Mouse (Mus musculus): Measurements from ENCODE around the gene Sec61b. TPM values are rescaled to one million over a fixed set of nuclear protein-coding genes. Genes with fewer than 3 reads are reported as not detected.

Gene Sec61b
- total and polyA plus RNA-seq, 3 experiments, result 286 to 583 (median 548) TPM

DNA sequence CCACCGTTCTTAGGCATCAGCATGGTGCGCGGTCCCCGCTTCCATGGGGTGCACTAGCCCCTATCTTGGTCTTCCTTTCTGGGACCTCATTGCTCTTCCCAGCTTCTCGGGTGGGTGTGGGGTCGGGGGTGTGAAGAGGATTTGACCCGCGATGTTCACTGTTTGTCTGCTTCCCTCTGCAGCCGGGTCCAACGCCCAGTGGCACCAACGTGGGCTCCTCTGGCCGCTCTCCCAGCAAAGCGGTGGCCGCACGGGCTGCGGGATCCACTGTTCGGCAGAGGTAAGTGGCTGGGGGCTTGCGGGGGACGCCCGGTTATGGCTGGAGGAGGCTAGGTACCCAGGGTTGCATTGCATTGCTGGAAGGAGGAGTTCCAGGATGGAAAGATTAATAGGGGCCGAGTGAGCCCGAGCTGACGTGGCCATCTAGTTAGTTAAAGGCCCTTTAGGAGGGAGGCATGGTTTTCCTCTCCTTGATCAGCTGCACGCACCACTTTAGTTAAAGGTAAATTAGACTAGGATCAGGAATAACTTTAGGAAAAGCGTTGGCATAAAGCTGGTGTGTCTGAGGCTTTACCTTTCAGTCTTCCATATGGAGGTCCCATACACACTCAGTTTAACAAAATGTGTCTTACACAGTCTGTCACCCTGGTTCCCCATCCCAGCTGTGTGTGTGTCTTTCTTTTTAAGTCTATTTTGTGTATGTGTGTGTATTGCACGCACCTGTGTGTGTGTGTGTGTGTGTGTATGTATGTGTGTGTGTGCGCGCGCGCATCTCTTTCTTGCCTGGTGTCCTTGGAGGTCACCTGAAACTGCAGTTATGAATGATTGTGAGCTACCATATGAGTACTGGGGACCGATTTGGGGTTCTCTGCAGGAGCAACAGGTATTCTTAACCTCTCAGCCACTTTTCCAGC, 529 bp downstream of the Sec61b start:
- Histone ChIP-seq H3K27me3 (replicated peaks) (no peaks in the 10 kb centered on the region), H3K4me3 (replicated peaks in 1 of 3; ENCODE audit: low read depth in 2 of 3, low read length in 2 of 3, poor library complexity in 1 of 3) (peak overlapping the region; percentile 87 to 99 (median 97)), H3K9ac (ENCODE audit: insufficient read depth, low read depth) (peak overlapping the region; percentile 75), H3K4me2 (ENCODE audit: insufficient read depth, low read depth, poor library complexity, severe bottlenecking) (peak overlapping the region; percentile 88), H3K4me1 (ENCODE audit: control insufficient read depth in 1 of 2, insufficient read depth in 2 of 2) (peaks cover 6 to 42% of the 10 kb centered on the region in 2 experiments), H3K9me3 (replicated peaks; ENCODE audit: low read length) (no peaks in the 10 kb centered on the region), H3K36me3 (replicated peaks in 1 of 2; ENCODE audit: control insufficient read depth in 1 of 2, insufficient read depth in 1 of 2, low read length in 1 of 2) (peaks cover 51 to 65% of the 10 kb centered on the region in 2 experiments), H3K79me2 (replicated peaks; ENCODE audit: control insufficient read depth, extremely low read depth, insufficient read depth, poor library complexity, severe bottlenecking) (peaks cover 47% of the 10 kb centered on the region), H3K27ac (ENCODE audit: insufficient read depth, low read depth) (peak overlapping the region; percentile 50)
- peak; percentile 16 for TF ChIP-seq MXI1 (IDR thresholded peaks at IDR 0.05; ENCODE audit: low read depth, low read length)
- 0 out of 2 replicates have a peak, but pooled peaks have one; percentile 3 for TF ChIP-seq SIN3A (IDR thresholded peaks at IDR 0.05; ENCODE audit: low read length)
- peak; percentile 63 for TF ChIP-seq NRF1 (IDR thresholded peaks at IDR 0.05; ENCODE audit: low read depth, low read length)
- TF ChIP-seq TCF12 (IDR thresholded peaks at IDR 0.05; ENCODE audit: low read depth, low read length), result no peak; the same call in 1 of the 2 replicates
- no peak for TF ChIP-seq BHLHE40 (IDR thresholded peaks at IDR 0.05; ENCODE audit: low read depth, low read length)
- DNase-seq (ENCODE audit: extremely low read depth), result peak; percentile 33
- in situ Hi-C loops (cut with MboI; ENCODE audit: low pct_ligation_motif_present, low pct_unique_long_range_greater_than_20kb, low sequenced_read_pairs) (no loop called here), dilution Hi-C loops (cut with MboI; ENCODE audit: extremely low pct_ligation_motif_present, extremely low pct_unique_long_range_greater_than_20kb, low sequenced_read_pairs) (no loop called here)

DNA sequence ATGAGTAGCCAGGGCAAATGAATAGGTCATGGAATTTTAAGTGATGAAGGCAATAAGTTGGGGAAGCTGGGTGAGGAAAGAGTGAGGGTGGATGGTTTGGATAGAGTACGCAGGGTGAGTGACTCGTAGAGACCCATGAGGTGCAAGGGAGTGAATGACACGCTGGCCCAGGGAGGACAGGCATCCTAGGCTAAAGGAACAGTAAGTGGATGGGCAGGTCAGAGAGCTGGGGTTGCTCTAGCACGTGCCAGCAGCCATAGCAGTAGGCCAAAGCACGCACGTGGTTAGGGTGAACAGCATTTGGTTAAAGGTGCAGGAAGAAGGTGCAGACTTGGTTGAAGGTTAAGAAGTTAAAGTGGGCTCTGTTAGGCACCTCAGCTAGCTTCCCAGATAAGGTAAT, 3.1 kb downstream of the Sec61b start:
- Histone ChIP-seq H3K36me3 (replicated peaks in 1 of 2; ENCODE audit: control insufficient read depth in 1 of 2, insufficient read depth in 1 of 2, low read length in 1 of 2) (peaks cover 54 to 65% of the 10 kb centered on the region in 2 experiments), H3K27me3 (replicated peaks) (no peaks in the 10 kb centered on the region), H3K4me3 (replicated peaks in 1 of 3; ENCODE audit: low read depth in 2 of 3, low read length in 2 of 3, poor library complexity in 1 of 3) (no peak overlapping the region), H3K27ac (ENCODE audit: insufficient read depth, low read depth) (no peak overlapping the region), H3K4me1 (ENCODE audit: control insufficient read depth in 1 of 2, insufficient read depth in 2 of 2) (peaks cover 6 to 34% of the 10 kb centered on the region in 2 experiments), H3K9me3 (replicated peaks; ENCODE audit: low read length) (no peaks in the 10 kb centered on the region), H3K4me2 (ENCODE audit: insufficient read depth, low read depth, poor library complexity, severe bottlenecking) (no peak overlapping the region), H3K9ac (ENCODE audit: insufficient read depth, low read depth) (no peak overlapping the region), H3K79me2 (replicated peaks; ENCODE audit: control insufficient read depth, extremely low read depth, insufficient read depth, poor library complexity, severe bottlenecking) (peaks cover 40% of the 10 kb centered on the region)
- TF ChIP-seq HCFC1 (IDR thresholded peaks at IDR 0.05; ENCODE audit: low read depth, low read length), result no peak
- TF ChIP-seq SIN3A (IDR thresholded peaks at IDR 0.05; ENCODE audit: low read length), result no peak
- TF ChIP-seq KAT2A (IDR thresholded peaks at IDR 0.05; ENCODE audit: insufficient replicate concordance, low read length), result no peak
- TF ChIP-seq MAX (IDR thresholded peaks at IDR 0.05; ENCODE audit: low read length), result no peak
- TF ChIP-seq SMC3 (IDR thresholded peaks at IDR 0.05; ENCODE audit: low read depth, low read length), result no peak
- no peak for TF ChIP-seq UBTF (IDR thresholded peaks at IDR 0.05; ENCODE audit: low read depth, low read length)
- no peak for TF ChIP-seq ZKSCAN1 (IDR thresholded peaks at IDR 0.05; ENCODE audit: borderline replicate concordance, low read depth, low read length)
- TF ChIP-seq BHLHE40 (IDR thresholded peaks at IDR 0.05; ENCODE audit: low read depth, low read length), result no peak
- TF ChIP-seq TBP (conservative IDR thresholded peaks at IDR 0.05; ENCODE audit: low read depth, low read length), result no peak
- TF ChIP-seq RCOR1 (conservative IDR thresholded peaks at IDR 0.05; ENCODE audit: low read depth, low read length), result no peak
- TF ChIP-seq MXI1 (IDR thresholded peaks at IDR 0.05; ENCODE audit: low read depth, low read length), result no peak
- TF ChIP-seq TCF12 (IDR thresholded peaks at IDR 0.05; ENCODE audit: low read depth, low read length), result no peak
- no peak for TF ChIP-seq JUN (IDR thresholded peaks at IDR 0.05; ENCODE audit: insufficient read depth, low read depth, low read length)
- no peak for TF ChIP-seq NRF1 (IDR thresholded peaks at IDR 0.05; ENCODE audit: low read depth, low read length)
- TF ChIP-seq USF2 (conservative IDR thresholded peaks at IDR 0.05; ENCODE audit: low read depth, low read length), result no peak
- no peak for TF ChIP-seq ZC3H11A (IDR thresholded peaks at IDR 0.05; ENCODE audit: low read depth, low read length)
- in situ Hi-C loops (cut with MboI; ENCODE audit: low pct_ligation_motif_present, low pct_unique_long_range_greater_than_20kb, low sequenced_read_pairs), result no loop called here
- DNase-seq (ENCODE audit: extremely low read depth), result no peak
- dilution Hi-C loops (cut with MboI; ENCODE audit: extremely low pct_ligation_motif_present, extremely low pct_unique_long_range_greater_than_20kb, low sequenced_read_pairs), result no loop called here
